Mouse (Mus musculus) C2C12 (cell line): ENCODE data around the gene Gm13695. TPM values are rescaled to one million over a fixed set of nuclear protein-coding genes. Genes with fewer than 3 reads are reported as not detected.

Source experiments
- H3K27me3 ChIP-seq: one replicate; pipeline ENCODE4 v1.6.1; 2011; ENCODE audit not compliant: control insufficient read depth, insufficient read depth, insufficient read length
- H3K36me3 ChIP-seq: one replicate; pipeline ENCODE4 v1.6.1; 2011; ENCODE audit not compliant: control insufficient read depth, insufficient read depth
- H3K4me3 ChIP-seq: one replicate; pipeline ENCODE4 v1.5.1; 2011; ENCODE audit warnings: mild to moderate bottlenecking, control low read depth; ENCODE audit not compliant: poor library complexity, insufficient read depth, severe bottlenecking
- H3K79me2 ChIP-seq: one replicate; pipeline ENCODE4 v1.6.1; 2011; ENCODE audit not compliant: control insufficient read depth, insufficient read depth
- H3K79me3 ChIP-seq: one replicate; pipeline ENCODE4 v1.6.1; 2011; ENCODE audit warnings: low read depth, control low read depth
- H3ac ChIP-seq: one replicate; pipeline ENCODE3; 2011; ENCODE audit warnings: low read depth; ENCODE audit not compliant: control insufficient read depth, insufficient read length
- CEBPB ChIP-seq: IDR thresholded peaks from one replicate; pipeline ENCODE4 v1.6.1; 2011; ENCODE audit warnings: low read depth, mild to moderate bottlenecking, control low read depth, moderate library complexity
- FOSL1 ChIP-seq: IDR thresholded peaks from one replicate; pipeline ENCODE4 v1.8.0; 2011; ENCODE audit warnings: mild to moderate bottlenecking, low read length; ENCODE audit not compliant: poor library complexity, insufficient read depth, severe bottlenecking
- MAX ChIP-seq: IDR thresholded peaks from one replicate; pipeline ENCODE4 v1.6.1; 2011; ENCODE audit warnings: mild to moderate bottlenecking, control low read depth
- USF1 ChIP-seq: IDR thresholded peaks from one replicate; pipeline ENCODE4 v1.6.1; 2011; ENCODE audit warnings: low read depth, mild to moderate bottlenecking, control low read depth, moderate library complexity
- polyA plus RNA-seq: library from polyadenylated mRNA; unstranded; fragments of >200 nt; fragmentation: generic; extraction: Trizol; gene quantifications from one replicate; pipeline ENCODE4 v1.2.1, GENCODE M21; 2012; ENCODE audit warnings: missing spikeins

The Gm13695 gene
- polyA plus RNA-seq, 1 experiment, result not detected

DNA sequence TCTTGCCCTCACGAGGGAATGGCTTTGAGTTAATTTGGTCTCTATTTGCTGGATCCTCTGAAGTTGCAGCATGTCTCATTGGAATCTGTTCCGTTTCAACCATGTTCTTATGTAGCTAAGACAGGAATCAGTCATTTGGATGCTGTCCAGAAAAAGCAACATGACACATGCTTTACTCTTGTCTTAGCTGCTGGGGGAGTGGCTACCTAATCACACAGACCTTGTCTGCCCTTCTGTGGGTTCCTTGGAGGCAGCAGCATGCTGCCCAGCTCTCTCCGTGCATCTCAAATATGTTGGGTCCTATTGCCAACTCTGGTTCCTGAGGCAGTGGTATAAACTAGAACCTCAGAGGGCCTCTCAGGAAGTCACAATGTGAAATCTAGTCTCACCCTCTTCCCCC, 51.2 kb downstream of the Gm13695 start:
- H3K79me3 ChIP-seq, result no peaks in the 10 kb centered on the region
- no peaks in the 10 kb centered on the region for H3K27me3 ChIP-seq
- no peaks in the 10 kb centered on the region for H3K79me2 ChIP-seq
- H3K4me3 ChIP-seq, result no peak overlapping the region
- no peak overlapping the region for H3ac ChIP-seq
- H3K36me3 ChIP-seq, result no peaks in the 10 kb centered on the region
- no peak for TF ChIP-seq CEBPB
- no peak for TF ChIP-seq MAX
- TF ChIP-seq USF1, result no peak
- TF ChIP-seq FOSL1, result no peak

Other genes with a start within 250 kb of the Gm13695 start
- 32.1 TPM for gene Itgav, start 242.9 kb upstream of the Gm13695 start, polyA plus RNA-seq
- 1.1 TPM for gene Fam171b, start 154.7 kb upstream of the Gm13695 start, polyA plus RNA-seq
- not detected for gene Zswim2, start 26.1 kb upstream of the Gm13695 start, polyA plus RNA-seq
- not detected for gene Gm13698, start 11.6 kb upstream of the Gm13695 start, polyA plus RNA-seq
- not detected for gene Gm13693, start 5.8 kb upstream of the Gm13695 start, polyA plus RNA-seq
- not detected for gene Gm13696, start 5.8 kb downstream of the Gm13695 start, polyA plus RNA-seq
- gene Gm13694, start 11.6 kb downstream of the Gm13695 start, polyA plus RNA-seq, result not detected
- gene Gm13697, start 17.4 kb downstream of the Gm13695 start, polyA plus RNA-seq, result not detected
- gene Gm13691, start 23.2 kb downstream of the Gm13695 start, polyA plus RNA-seq, result not detected